Mouse (Mus musculus) kidney, embryonic 15.5 days (tissue): ENCODE data around the gene Ehd4. TPM values are rescaled to one million over a fixed set of nuclear protein-coding genes. Genes with fewer than 3 reads are reported as not detected.

ENCODE experiments used
- ATAC-seq: fragments of 200-750 bp; cut with Nextera tagmentation; replicated peaks from 2 replicates; pipeline ENCODE4 v1.8.0; 2017; ENCODE audit warnings: moderate TSS enrichment; ENCODE audit not compliant: low FRiP score
- H3K27ac ChIP-seq: fragments of 300-500 bp; sonication (generic); 2 replicates; pipeline ENCODE4 v1.5.1; 2015; ENCODE audit warnings: mild to moderate bottlenecking, inconsistent platforms
- H3K27me3 ChIP-seq: fragments of 300-500 bp; sonication (generic); 2 replicates; pipeline ENCODE4 v1.6.1; 2015; ENCODE audit warnings: inconsistent platforms
- H3K36me3 ChIP-seq: fragments of 300-500 bp; sonication (generic); 2 replicates; pipeline ENCODE4 v1.6.1; 2015; ENCODE audit warnings: inconsistent platforms
- H3K4me1 ChIP-seq: fragments of 300-500 bp; sonication (generic); 2 replicates; pipeline ENCODE4 v1.6.1; 2015; ENCODE audit warnings: inconsistent platforms
- H3K4me2 ChIP-seq: fragments of 300-500 bp; sonication (generic); 2 replicates; pipeline ENCODE4 v1.6.1; 2015; ENCODE audit warnings: moderate library complexity, mild to moderate bottlenecking, inconsistent platforms
- H3K4me3 ChIP-seq: fragments of 300-500 bp; sonication (generic); replicated peaks from 2 replicates; pipeline ENCODE4 v1.5.1; 2015; ENCODE audit warnings: mild to moderate bottlenecking, inconsistent platforms
- H3K9ac ChIP-seq: fragments of 300-500 bp; sonication (generic); 2 replicates; pipeline ENCODE4 v1.6.1; 2015; ENCODE audit warnings: mild to moderate bottlenecking, inconsistent platforms
- H3K9me3 ChIP-seq: fragments of 300-500 bp; sonication (generic); replicated peaks from 2 replicates; pipeline ENCODE4 v1.6.1; 2016; ENCODE audit warnings: inconsistent platforms
- WGBS: fragments of 180-500 bp; shearing (Covaris S2); methylation state at CpG from one replicate; pipeline ENCODE4 v1.1.7; 2015; ENCODE audit warnings: mixed read lengths; 5-methylcytosine and 5-hydroxymethylcytosine counted together
- polyA plus RNA-seq: library from polyadenylated mRNA; unstranded; fragments of >200 nt; fragmentation: Nextera tagmentation; extraction: Ambion mirVana; gene quantifications from 2 replicates; pipeline ENCODE4 v1.2.1, GENCODE M21; 2015

The Ehd4 gene
- polyA plus RNA-seq, 1 experiment from 2014 or later: 66.6 TPM

DNA sequence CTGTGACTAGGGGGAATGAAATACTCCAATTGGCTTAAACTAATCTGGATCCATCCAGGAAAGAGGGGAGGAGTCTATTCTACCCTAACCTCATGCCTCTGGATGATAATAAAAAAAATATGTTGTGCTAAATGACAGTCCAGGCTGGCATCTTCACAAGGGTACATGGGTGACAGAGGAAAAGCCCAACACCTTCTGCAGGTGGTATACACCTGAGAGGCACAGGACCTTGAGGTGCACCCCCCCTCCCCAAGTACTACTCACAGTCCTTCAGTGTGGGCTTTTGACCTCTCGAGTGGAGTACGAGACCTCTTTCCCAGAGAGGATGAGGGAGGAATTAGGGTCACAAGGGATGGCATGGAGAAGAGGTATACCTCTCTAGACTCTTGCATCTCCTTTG is 66.5 kb downstream of the Ehd4 start:
- H3K4me2 ChIP-seq: no peak overlapping the region
- H3K4me3 ChIP-seq: no peak overlapping the region
- H3K9me3 ChIP-seq: no peaks in the 10 kb centered on the region
- 82% methylated on average over 2 of the region's 2 CpGs for WGBS
- ATAC-seq: no peak
- no peaks in the 10 kb centered on the region for H3K27me3 ChIP-seq
- 0 out of 2 replicates have a peak, but pooled peaks cover 7% of the 10 kb centered on the region for H3K36me3 ChIP-seq
- H3K4me1 ChIP-seq: 0 out of 2 replicates have a peak, but pooled peaks cover 2% of the 10 kb centered on the region
- H3K9ac ChIP-seq: no peak overlapping the region
- H3K27ac ChIP-seq: no peak overlapping the region

GRCm38 (mm10) chr2:120087391-120087790 is 67.0 kb downstream of the Ehd4 start:
- Histone ChIP-seq H3K27ac (no peak overlapping the region), H3K9ac (no peak overlapping the region), H3K4me1 (0 out of 2 replicates have a peak, but pooled peaks cover 2% of the 10 kb centered on the region), H3K4me3 (no peak overlapping the region), H3K9me3 (no peaks in the 10 kb centered on the region), H3K27me3 (no peaks in the 10 kb centered on the region), H3K4me2 (no peak overlapping the region), H3K36me3 (0 out of 2 replicates have a peak, but pooled peaks cover 7% of the 10 kb centered on the region)
- ATAC-seq: no peak
- 82% methylated on average over 3 of the region's 3 CpGs for WGBS

- Histone ChIP-seq H3K27ac (no peak overlapping the region), H3K27me3 (no peaks in the 10 kb centered on the region), H3K36me3 (0 out of 2 replicates have a peak, but pooled peaks cover 7% of the 10 kb centered on the region), H3K4me2 (no peak overlapping the region), H3K9ac (no peak overlapping the region), H3K9me3 (no peaks in the 10 kb centered on the region), H3K4me3 (no peak overlapping the region), H3K4me1 (no peaks in the 10 kb centered on the region)
- 86% methylated on average over 3 of the region's 3 CpGs for WGBS
- no peak for ATAC-seq
Measured at GRCm38 (mm10) chr2:120086038-120086437, 68.4 kb downstream of the Ehd4 start.

DNA sequence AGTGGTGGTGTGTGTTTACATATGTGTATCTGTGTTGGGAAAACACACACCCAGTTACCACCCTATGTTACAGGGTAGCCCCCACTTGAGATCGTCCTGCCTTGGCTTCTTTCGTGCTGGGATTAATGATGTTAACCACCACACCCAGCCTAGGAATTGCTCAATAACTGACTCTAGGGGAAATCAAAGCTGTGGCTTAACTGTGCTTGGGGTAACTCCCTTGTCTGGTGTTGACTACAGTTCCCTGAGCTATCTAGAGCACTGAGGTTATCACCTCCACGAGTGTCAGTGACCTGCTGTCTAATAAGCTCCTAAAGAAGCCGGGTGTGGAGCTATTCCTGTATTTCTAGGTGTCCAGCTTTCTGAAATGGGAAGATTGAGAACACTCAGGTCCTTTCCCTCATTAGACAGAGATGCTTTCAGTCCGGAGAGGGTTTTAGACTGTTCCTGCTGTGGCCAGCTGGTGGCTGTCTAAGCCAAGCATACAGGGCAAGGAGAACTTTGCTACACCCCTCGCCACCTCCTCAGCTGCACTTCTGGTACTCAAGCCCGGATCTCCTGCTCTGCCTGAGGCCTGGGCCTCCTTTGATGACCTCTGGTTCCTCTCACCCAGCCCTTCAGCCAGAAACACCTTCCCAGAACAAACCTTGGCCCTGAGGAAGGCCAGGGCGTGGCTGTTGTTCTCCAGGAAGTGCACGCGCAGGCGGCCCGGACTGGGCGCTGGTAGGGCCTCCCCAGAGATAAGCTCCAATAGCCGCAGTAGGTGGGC is 69.6 kb downstream of the Ehd4 start:
- 0 out of 2 replicates have a peak, but pooled peaks cover 2% of the 10 kb centered on the region for H3K27me3 ChIP-seq
- ATAC-seq: no peak
- H3K9ac ChIP-seq: no peak overlapping the region
- no peaks in the 10 kb centered on the region for H3K4me1 ChIP-seq
- no peak overlapping the region for H3K4me2 ChIP-seq
- 70% methylated on average over 14 of the region's 14 CpGs for WGBS
- no peak overlapping the region for H3K4me3 ChIP-seq
- H3K36me3 ChIP-seq: 0 out of 2 replicates have a peak, but pooled peaks cover 2% of the 10 kb centered on the region
- no peaks in the 10 kb centered on the region for H3K9me3 ChIP-seq
- H3K27ac ChIP-seq: no peak overlapping the region

GRCm38 (mm10) chr2:120082416-120082815 is 72.0 kb downstream of the Ehd4 start:
- no peak overlapping the region for H3K4me3 ChIP-seq
- peaks cover 4% of the 10 kb centered on the region for H3K27me3 ChIP-seq
- H3K4me1 ChIP-seq: no peaks in the 10 kb centered on the region
- no peaks in the 10 kb centered on the region for H3K36me3 ChIP-seq
- no peak overlapping the region for H3K27ac ChIP-seq
- H3K9me3 ChIP-seq: no peaks in the 10 kb centered on the region
- WGBS: 73% methylated on average over 2 of the region's 2 CpGs
- no peak overlapping the region for H3K4me2 ChIP-seq
- H3K9ac ChIP-seq: no peak overlapping the region
- no peak for ATAC-seq

DNA sequence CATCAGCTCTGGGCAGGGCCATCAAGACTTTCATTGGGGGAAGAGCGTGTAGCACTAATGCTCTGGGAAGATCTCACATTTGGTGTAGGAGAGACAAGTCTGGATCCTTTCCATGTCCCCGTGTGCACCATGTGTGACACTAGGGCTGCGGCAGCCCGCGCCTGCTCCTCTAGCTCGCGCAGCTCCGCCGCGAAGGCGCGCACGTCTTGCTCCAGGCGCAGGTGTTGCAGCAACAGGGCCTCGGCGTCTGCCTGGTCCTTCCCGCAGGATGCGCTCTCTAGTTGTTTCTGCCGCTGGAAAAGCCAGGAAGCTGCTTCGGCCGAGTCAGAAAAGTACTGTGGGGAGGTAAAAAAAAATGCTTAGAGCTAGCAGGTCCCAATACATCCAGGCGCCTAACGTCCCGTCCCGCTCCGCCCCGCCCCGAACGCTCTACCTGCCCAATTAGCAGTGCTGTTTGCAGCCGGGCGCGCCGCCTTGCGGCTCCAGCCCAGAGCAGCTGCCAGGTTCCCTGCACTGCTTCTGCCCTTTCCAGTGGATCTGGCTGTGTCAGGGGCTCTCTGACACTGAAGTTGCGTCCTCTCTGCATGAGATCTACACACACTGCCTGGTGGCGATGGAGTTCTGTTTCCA is 78.2 kb downstream of the Ehd4 start:
- no peak overlapping the region for H3K27ac ChIP-seq

GRCm38 (mm10) chr2:120074096-120074495 is 80.3 kb downstream of the Ehd4 start:
- no peak for ATAC-seq
- Histone ChIP-seq H3K4me3 (no peak overlapping the region), H3K4me2 (no peak overlapping the region), H3K9me3 (no peaks in the 10 kb centered on the region), H3K36me3 (no peaks in the 10 kb centered on the region), H3K27ac (no peak overlapping the region), H3K4me1 (peaks cover 11% of the 10 kb centered on the region; the same call in 1 of the 2 replicates), H3K9ac (no peak overlapping the region), H3K27me3 (peaks cover 29% of the 10 kb centered on the region)
- WGBS: 92% methylated on average over 4 of the region's 4 CpGs

More for the DNA sequence above, 78.2 kb downstream of the Ehd4 start:
- Histone ChIP-seq H3K9me3 (no peaks in the 10 kb centered on the region), H3K36me3 (no peaks in the 10 kb centered on the region), H3K4me2 (peak overlapping the region; percentile 78), H3K27me3 (peaks cover 32% of the 10 kb centered on the region), H3K9ac (no peak overlapping the region), H3K4me1 (peaks cover 11% of the 10 kb centered on the region; the same call in 1 of the 2 replicates), H3K4me3 (peak overlapping the region; percentile 42)
- 1% methylated on average over 36 of the region's 36 CpGs for WGBS
- peak; percentile 76 for ATAC-seq

DNA sequence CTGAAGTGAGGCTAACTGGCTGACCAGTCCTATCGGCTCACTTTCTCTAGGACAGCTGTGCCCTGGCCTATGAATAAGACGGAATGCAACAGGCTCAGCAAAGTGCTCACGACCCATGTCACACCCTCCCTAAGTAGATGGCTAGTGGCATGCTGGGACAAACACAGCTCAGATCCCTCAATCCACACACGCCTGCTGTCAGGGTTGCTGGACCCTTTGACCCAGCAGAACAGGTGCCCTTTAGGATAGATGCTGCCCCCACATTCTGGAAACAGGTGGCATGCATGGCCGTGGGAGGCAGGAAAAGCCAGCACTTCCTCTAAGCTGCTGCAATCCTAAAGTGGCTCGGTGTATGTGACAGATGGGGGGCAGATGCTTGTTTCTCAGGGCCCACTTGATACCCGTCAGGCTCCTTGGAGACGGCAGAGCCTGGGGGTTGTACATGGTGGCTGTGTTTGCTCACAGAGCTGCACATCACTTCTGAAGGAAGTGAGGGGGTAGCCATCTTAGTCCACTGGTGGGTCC is 84.9 kb downstream of the Ehd4 start:
- Histone ChIP-seq H3K36me3 (no peaks in the 10 kb centered on the region), H3K9ac (no peak overlapping the region), H3K4me1 (no peaks in the 10 kb centered on the region), H3K9me3 (no peaks in the 10 kb centered on the region), H3K4me3 (no peak overlapping the region), H3K27ac (no peak overlapping the region), H3K27me3 (0 out of 2 replicates have a peak, but pooled peaks cover under 1% of the 10 kb centered on the region), H3K4me2 (no peak overlapping the region)
- ATAC-seq: no peak
- 66% methylated on average over 8 of the region's 8 CpGs for WGBS

- WGBS: 44% methylated on average over 16 of the region's 16 CpGs
- no peaks in the 10 kb centered on the region for H3K27me3 ChIP-seq
- no peaks in the 10 kb centered on the region for H3K4me1 ChIP-seq
- peak; percentile 35; the same call in 1 of the 2 replicates for ATAC-seq
- H3K36me3 ChIP-seq: no peaks in the 10 kb centered on the region
- no peak overlapping the region for H3K9ac ChIP-seq
- H3K9me3 ChIP-seq: no peaks in the 10 kb centered on the region
- no peak overlapping the region for H3K4me3 ChIP-seq
- no peak overlapping the region for H3K4me2 ChIP-seq
- H3K27ac ChIP-seq: no peak overlapping the region
Measured at GRCm38 (mm10) chr2:120068555-120069465, 85.6 kb downstream of the Ehd4 start.

DNA sequence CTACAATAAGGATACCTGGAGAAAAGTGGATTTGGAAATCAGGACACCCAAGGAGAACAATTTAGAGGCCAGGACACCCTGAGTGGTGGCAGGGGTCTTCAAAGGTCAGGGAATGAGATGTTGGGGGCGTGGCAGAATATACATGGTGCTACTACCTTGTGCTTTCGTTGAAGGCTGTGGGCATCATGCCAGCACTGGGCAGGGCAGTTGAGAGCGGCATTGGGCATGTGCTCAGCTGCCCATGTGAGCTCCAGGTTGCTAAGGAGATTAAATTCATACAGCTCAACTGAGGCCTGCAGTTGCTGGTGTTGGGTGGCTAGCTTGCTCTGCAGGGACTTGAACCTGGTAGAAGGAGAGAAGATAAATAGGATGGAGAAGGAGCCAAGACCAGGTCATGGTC is 88.2 kb downstream of the Ehd4 start:
- H3K36me3 ChIP-seq: no peaks in the 10 kb centered on the region
- ATAC-seq: no peak

GRCm38 (mm10) chr2:120065243-120065642 is 89.2 kb downstream of the Ehd4 start:
- no peak overlapping the region for H3K9ac ChIP-seq

More for the DNA sequence above, 88.2 kb downstream of the Ehd4 start:
- Histone ChIP-seq H3K27me3 (no peaks in the 10 kb centered on the region), H3K9ac (no peak overlapping the region), H3K27ac (no peak overlapping the region), H3K4me1 (peaks cover 7% of the 10 kb centered on the region), H3K4me3 (no peak overlapping the region), H3K4me2 (no peak overlapping the region), H3K9me3 (no peaks in the 10 kb centered on the region)
- 76% methylated on average over 3 of the region's 3 CpGs for WGBS

More at GRCm38 (mm10) chr2:120065243-120065642, 89.2 kb downstream of the Ehd4 start:
- Histone ChIP-seq H3K4me1 (peaks cover 16% of the 10 kb centered on the region), H3K9me3 (no peaks in the 10 kb centered on the region), H3K4me3 (no peak overlapping the region), H3K36me3 (no peaks in the 10 kb centered on the region), H3K27ac (no peak overlapping the region), H3K27me3 (no peaks in the 10 kb centered on the region), H3K4me2 (no peak overlapping the region)
- 93% methylated on average over 10 of the region's 10 CpGs for WGBS
- ATAC-seq: no peak
